Mouse (Mus musculus) adrenal gland, postnatal 14 days (tissue): ENCODE results near the gene Frrs1. TPM values are rescaled to one million over a fixed set of nuclear protein-coding genes. Genes with fewer than 3 reads are reported as not detected.
A peak's percentile ranks its signal among the peaks of the same experiment; 100 is the strongest.

Experiments
- DNase-seq: peaks from one replicate; pipeline ENCODE4 v3.0.0; 2021; ENCODE audit warnings: mixed read lengths
- total RNA-seq: library from RNA; stranded (reverse); gene quantifications from 2 replicates; pipeline ENCODE4 v1.2.3, GENCODE M21; 2021

Frrs1 gene
- total RNA-seq, 1 experiment from 2014 or later = 21.6 TPM

GRCm38 (mm10) chr3:116914374-116914773 is 55.1 kb downstream of the Frrs1 start:
- no peak for DNase-seq

- DNase-seq = no peak
Measured at GRCm38 (mm10) chr3:116914931-116915330, 55.7 kb downstream of the Frrs1 start.

- no peak for DNase-seq
Measured at GRCm38 (mm10) chr3:116917016-116917415, 57.8 kb downstream of the Frrs1 start.

DNA sequence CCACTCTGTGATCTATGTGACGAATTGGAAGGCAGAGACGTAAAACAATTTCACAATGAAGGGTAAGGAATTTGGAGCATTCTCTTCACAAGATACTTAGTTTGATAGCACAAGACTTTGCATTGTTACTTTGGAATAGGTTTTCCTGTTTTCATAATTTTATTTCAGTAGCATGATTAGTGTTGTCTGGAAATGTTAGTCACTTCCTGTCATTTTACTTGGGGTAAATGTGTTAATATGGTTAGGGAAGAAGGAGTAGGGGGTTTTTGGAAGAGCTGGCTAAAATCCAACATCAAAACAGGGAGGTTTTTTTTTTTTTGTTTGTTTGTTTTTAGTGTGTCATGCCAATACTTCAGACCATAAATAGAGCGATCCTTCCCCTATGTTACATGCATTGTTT is 62.3 kb downstream of the Frrs1 start:
- DNase-seq = no peak

- no peak for DNase-seq
Measured at GRCm38 (mm10) chr3:116923042-116923441, 63.8 kb downstream of the Frrs1 start.

DNA sequence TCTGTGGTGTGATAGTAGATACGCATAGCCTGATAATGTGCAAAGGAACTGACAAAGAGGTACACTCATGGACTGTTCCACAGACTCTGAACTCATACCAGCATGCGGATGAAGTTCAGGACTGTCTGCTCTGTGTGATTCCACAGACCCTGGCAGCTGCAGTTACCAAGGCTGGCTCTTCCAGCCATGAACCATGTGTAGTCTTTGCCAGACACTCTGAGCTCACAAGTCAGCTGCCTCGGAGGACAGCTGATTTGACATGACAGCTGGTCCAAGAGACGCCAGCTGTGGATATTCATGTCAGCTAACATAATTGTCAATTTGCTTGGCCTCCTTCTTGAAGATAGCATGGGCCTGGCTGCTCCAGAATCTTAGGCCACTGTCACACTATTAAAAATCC is 69.7 kb downstream of the Frrs1 start:
- no peak for DNase-seq

DNA sequence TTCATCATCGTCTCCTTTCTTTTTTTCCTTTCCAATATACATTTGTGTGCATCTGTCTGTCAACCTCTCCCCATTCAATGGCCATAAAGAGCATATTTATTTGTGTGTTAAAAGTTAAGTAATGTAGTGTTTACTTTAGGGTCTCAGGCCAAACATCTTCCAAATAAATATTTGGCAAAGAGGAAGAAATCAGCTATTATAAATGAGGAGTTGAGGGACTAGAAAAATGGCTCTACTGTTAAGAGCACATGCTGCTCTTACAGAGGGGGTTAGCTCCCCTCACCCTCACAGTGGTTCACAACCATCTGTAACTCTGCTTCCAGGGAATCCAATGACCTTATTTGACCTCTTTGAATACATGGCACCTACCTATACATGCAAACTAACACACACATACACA is 73.9 kb downstream of the Frrs1 start:
- no peak for DNase-seq

- DNase-seq = no peak
Measured at GRCm38 (mm10) chr3:116936934-116937691, 77.8 kb downstream of the Frrs1 start.

DNA sequence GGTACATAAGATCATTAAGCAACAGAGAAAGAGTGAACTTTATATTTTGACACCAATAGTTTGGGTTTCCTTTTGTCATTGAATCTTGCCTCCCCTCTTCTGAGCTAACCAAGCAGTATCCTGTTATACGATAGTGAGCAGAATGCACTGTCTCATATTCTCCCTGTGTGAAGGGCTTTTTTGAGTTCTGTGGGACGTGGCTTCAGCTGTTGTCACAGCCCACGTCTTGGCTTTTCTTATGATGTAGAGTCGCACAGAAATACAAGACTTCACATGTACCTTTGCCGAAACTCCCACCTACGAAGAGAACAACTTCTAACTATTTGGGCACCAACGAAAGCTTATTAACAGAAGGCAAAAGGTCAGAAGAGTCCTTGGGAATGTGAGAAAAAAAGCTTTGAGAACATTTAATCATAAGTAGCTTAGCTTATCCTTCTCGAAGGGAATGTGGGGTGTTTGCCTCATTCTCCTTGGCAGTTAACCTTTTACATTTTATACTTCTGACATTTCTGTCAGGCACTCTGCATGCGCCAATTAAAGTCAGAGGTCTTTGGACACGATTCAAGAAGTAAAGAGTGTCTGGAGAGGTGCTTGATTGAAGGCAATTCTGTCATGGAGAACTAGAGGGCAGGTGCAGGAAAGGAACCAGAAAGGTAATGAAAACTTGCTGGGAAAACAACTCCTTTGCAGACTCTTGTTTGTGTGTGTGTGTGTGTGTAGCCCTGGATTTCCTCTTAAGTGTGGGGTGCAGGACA is 81.7 kb downstream of the Frrs1 start:
- no peak for DNase-seq

DNA sequence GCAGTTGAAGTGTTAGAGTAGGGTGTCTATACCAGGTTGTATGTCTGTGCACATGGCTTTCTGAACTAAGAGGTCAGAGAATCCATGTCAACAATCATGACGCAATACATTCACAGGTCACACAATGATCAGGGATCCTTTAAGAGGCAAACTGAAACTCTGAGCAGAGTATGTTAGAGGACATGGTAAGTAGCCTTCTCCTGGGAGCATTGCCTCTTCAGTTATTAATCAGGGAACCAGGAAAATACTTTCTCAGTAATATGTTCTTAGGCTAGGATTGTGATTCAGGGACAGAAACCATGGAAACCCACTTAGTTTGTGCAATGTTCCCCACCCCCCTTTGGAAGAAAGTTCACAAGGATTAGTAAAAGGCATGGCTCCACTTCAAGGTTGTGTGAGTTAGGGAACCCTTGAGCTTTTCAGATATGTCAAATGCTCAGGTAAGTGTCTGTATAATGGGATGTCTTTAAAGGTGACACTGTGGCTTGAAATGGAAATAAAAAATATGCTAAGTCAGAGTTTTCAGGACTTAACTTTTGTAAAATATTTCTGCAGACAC is 82.4 kb downstream of the Frrs1 start:
- no peak for DNase-seq

- peak; percentile 36 for DNase-seq
Measured at GRCm38 (mm10) chr3:116942751-116943150, 83.5 kb downstream of the Frrs1 start.

DNA sequence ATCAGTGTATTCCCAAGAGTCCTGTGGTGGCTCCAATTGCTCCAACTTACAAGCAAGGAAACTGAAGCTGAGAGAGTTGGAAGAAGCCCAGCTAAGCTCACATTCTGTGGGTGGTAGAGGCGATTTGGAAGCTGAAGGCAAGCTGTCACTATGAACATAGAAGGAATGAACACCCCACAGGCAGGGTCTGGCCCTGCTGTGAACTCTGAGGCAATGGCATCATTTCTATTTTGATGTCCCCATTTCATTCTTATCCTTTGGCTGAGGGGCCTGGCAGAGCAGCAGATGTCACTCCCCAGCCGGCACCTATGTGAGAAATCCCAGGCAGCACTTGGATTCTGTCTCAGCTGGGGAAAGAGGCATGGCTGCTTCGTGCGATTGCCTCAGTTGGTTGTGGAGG is 84.2 kb downstream of the Frrs1 start:
- DNase-seq = no peak

DNA sequence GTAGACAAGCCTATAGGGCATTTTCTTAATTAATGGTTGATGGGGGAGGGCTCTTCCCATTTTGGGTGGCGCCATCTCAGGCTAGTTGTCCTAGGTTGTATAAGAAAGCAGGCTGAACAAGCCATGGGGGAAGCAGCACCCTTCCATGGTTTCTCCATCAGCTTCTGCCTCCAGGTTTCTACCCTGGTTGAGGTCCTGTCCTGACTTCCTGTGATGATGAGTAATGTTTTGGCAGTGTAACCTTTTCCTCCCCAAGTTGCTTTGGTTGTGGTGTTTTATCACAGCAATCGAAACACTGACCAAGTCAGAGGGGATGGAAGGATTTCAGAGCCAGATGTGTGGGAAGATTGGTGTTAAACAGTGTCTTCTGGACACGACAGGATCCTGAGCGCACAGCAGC is 87.2 kb downstream of the Frrs1 start:
- DNase-seq = no peak

DNA sequence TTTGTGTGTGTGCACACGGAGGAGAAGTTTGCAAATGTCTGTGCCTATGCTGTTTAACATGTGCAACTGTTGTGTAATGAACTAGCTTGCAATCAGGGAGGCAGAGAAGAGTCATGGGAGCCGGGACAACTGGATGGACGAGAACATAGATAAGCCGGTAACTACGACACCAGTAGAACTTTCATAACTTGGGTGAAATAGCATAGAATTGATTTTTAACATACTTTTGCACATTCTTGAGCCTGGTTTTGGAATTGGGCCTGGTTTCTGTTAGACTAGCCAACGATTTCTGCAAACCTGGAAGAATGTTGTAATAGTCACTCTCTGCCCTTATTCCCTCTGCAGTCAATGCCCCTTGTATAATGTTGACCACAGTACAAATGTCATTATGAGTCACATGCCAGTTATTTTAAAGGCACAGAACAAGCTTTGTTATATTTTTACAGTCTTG is 91.4 kb downstream of the Frrs1 start:
- peak; percentile 44 for DNase-seq

DNA sequence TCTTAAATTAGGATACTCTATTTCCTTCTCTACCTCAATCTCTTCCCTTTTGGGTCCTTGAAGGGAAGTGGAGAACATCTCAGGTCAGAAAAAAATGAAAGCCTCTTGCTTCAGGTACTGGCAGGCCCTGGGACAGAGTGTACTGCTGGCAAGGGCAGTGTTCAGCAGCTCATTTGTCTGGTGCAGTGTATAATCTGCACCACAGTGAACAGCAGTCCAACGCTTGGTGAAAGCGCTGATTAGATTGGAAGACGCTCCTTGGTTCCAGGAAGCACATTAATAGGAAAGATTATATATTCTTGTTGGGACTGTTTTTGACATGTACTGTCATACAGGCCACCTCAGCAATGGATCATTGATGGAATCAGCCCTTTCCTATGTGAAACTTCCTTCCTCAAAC is 92.2 kb downstream of the Frrs1 start:
- peak; percentile 55 for DNase-seq

DNA sequence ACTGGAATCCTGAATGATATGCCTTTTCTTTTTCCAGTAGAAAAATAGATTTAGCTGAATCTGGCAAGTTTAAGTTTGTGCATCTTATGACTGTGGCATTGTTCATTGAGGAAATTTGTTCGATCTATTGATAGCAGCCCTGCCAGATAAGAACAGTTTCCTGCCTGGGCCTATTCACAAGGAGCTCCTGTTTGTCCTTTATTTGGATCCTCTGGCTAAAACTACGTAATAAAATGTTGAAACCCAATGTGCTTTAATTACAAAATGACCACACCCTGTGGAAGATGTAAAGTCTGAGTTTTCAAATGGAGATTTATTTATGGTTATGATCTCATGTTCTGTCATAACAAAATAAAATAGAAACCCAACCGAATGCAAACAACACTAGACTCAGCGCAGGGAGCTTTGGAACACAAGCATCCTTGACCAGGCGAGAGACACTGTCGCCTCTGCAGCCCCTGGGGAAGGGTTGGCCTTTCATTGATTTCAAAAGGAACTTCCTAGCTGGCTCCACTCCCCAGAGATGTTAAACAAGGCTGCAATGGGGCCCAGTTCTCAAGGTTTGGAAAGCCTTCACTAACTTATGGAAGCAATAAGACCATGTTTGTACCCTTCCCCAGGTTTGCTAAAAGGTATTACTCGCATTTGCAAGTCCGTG is 93.1 kb downstream of the Frrs1 start:
- peak; percentile 50 for DNase-seq

- peak; percentile 42 for DNase-seq
Measured at GRCm38 (mm10) chr3:116953366-116953765, 94.1 kb downstream of the Frrs1 start.

DNA sequence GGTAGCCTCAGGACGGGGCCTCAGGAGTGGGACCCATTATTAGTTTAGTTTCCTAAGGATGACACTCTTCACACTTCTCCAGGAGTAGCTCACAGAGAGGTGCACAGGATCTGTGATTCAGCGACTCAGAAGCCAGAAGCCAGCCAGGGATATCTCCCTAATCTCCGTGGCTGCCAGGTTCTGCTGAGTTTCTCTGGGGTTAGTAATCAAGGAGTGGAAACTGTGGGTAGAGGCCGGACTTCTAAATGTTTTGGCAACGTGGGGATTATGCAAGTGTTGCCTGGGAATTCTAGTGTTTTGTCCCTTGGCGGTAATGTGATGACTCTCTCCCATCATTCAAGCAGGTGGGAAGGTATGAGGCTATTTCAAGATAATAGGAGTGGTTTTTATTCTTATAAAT is 95.8 kb downstream of the Frrs1 start:
- DNase-seq = peak; percentile 55
